Mouse (Mus musculus) small intestine, adult 2 months (tissue): ENCODE data around the gene Tbcel. TPM values are rescaled to one million over a fixed set of nuclear protein-coding genes. Genes with fewer than 3 reads are reported as not detected.

ENCODE experiments used
- H3K27ac ChIP-seq: fragments of 200-500 bp; 2 replicates; pipeline ENCODE4 v1.5.1; 2012; ENCODE audit warnings: low read depth, low read length, control low read depth, inconsistent platforms; ENCODE audit not compliant: insufficient read depth
- H3K27me3 ChIP-seq: fragments of 200-500 bp; 2 replicates; pipeline ENCODE4 v1.6.1; 2012; ENCODE audit warnings: mild to moderate bottlenecking, moderate library complexity, low read length, inconsistent platforms; ENCODE audit not compliant: control insufficient read depth, insufficient read depth
- H3K36me3 ChIP-seq: fragments of 200-500 bp; 2 replicates; pipeline ENCODE4 v1.6.1; 2012; ENCODE audit warnings: mild to moderate bottlenecking, low read length, control low read depth, inconsistent platforms; ENCODE audit not compliant: control insufficient read depth, insufficient read depth
- H3K4me1 ChIP-seq: fragments of 200-500 bp; 2 replicates; pipeline ENCODE4 v1.6.1; 2012; ENCODE audit warnings: low read length, inconsistent platforms, mixed read lengths; ENCODE audit not compliant: control insufficient read depth, insufficient read depth, insufficient read length
- H3K4me3 ChIP-seq: fragments of 200-500 bp; 2 replicates; pipeline ENCODE4 v1.5.1; 2012; ENCODE audit warnings: low read depth, mild to moderate bottlenecking, control low read depth, inconsistent platforms, low read length, moderate library complexity
- CTCF ChIP-seq: fragments of 200-500 bp; IDR thresholded peaks from 2 replicates; pipeline ENCODE4 v1.5.1; 2012; ENCODE audit warnings: low read depth, mild to moderate bottlenecking, control low read depth, inconsistent platforms, low read length, moderate library complexity, mixed read lengths; ENCODE audit not compliant: insufficient replicate concordance, insufficient read length; ENCODE audit errors: extremely low read depth
- POLR2A ChIP-seq: fragments of 200-500 bp; IDR thresholded peaks from 2 replicates; pipeline ENCODE4 v1.6.1; 2012; ENCODE audit warnings: low read depth, mild to moderate bottlenecking, control low read depth, inconsistent platforms, low read length, moderate library complexity
- WGBS: fragments of 180-500 bp; shearing (Covaris S2); methylation state at CpG from one replicate; pipeline ENCODE4 v1.1.7; 2018; 5-methylcytosine and 5-hydroxymethylcytosine counted together
- polyA plus RNA-seq: library from polyadenylated mRNA; depleted of rRNA; stranded (reverse); fragments of >200 nt; gene quantifications from 2 replicates; pipeline ENCODE4 v1.2.3, GENCODE M21; 2012; rRNA removed

Gene Tbcel
- polyA plus RNA-seq, 1 experiment, result 4.9 TPM

- H3K27ac ChIP-seq, result no peak overlapping the region
- H3K4me3 ChIP-seq, result no peak overlapping the region
- H3K4me1 ChIP-seq, result no peaks in the 10 kb centered on the region
- H3K36me3 ChIP-seq, result no peaks in the 10 kb centered on the region
- H3K27me3 ChIP-seq, result no peaks in the 10 kb centered on the region
- WGBS, result 83% methylated on average over 13 of the region's 13 CpGs
- TF ChIP-seq CTCF, result no peak
- TF ChIP-seq POLR2A, result no peak
Measured at GRCm38 (mm10) chr9:42385656-42386055, 122.0 kb downstream of the Tbcel start.

- TF ChIP-seq CTCF (no peak), POLR2A (no peak)
- H3K27me3 ChIP-seq, result no peaks in the 10 kb centered on the region
- no peaks in the 10 kb centered on the region for H3K36me3 ChIP-seq
- H3K4me3 ChIP-seq, result no peak overlapping the region
- no peaks in the 10 kb centered on the region for H3K4me1 ChIP-seq
- H3K27ac ChIP-seq, result no peak overlapping the region
- WGBS, result 85% methylated on average over 8 of the region's 8 CpGs
Measured at GRCm38 (mm10) chr9:42382628-42383347, 124.8 kb downstream of the Tbcel start.

- no peaks in the 10 kb centered on the region for H3K27me3 ChIP-seq
- no peaks in the 10 kb centered on the region for H3K4me1 ChIP-seq
- no peak for TF ChIP-seq POLR2A
- TF ChIP-seq CTCF, result no peak
- H3K27ac ChIP-seq, result no peak overlapping the region
- H3K4me3 ChIP-seq, result no peak overlapping the region
- no peaks in the 10 kb centered on the region for H3K36me3 ChIP-seq
- WGBS, result 90% methylated on average over 5 of the region's 5 CpGs
Measured at GRCm38 (mm10) chr9:42382063-42382462, 125.5 kb downstream of the Tbcel start.

- WGBS, result 85% methylated on average over 4 of the region's 4 CpGs
- Histone ChIP-seq H3K27me3 (no peaks in the 10 kb centered on the region), H3K36me3 (no peaks in the 10 kb centered on the region), H3K4me1 (no peaks in the 10 kb centered on the region), H3K4me3 (no peak overlapping the region), H3K27ac (no peak overlapping the region)
- TF ChIP-seq CTCF (no peak), POLR2A (no peak)
Measured at GRCm38 (mm10) chr9:42378071-42378470, 129.5 kb downstream of the Tbcel start.

GRCm38 (mm10) chr9:42377656-42378055 lies 130.0 kb downstream of the Tbcel start:
- Histone ChIP-seq H3K4me1 (no peaks in the 10 kb centered on the region), H3K36me3 (no peaks in the 10 kb centered on the region), H3K4me3 (no peak overlapping the region), H3K27ac (no peak overlapping the region), H3K27me3 (no peaks in the 10 kb centered on the region)
- TF ChIP-seq CTCF, result no peak
- no peak for TF ChIP-seq POLR2A
- 94% methylated on average over 15 of the region's 15 CpGs for WGBS

GRCm38 (mm10) chr9:42371670-42372368 lies 135.8 kb downstream of the Tbcel start:
- H3K27ac ChIP-seq, result no peak overlapping the region
- H3K27me3 ChIP-seq, result no peaks in the 10 kb centered on the region
- no peak overlapping the region for H3K4me3 ChIP-seq
- H3K4me1 ChIP-seq, result no peaks in the 10 kb centered on the region
- no peak for TF ChIP-seq POLR2A
- TF ChIP-seq CTCF, result no peak
- 48% methylated on average over 6 of the region's 6 CpGs for WGBS
- H3K36me3 ChIP-seq, result no peaks in the 10 kb centered on the region

Other genes with a start within 250 kb of the Tbcel start
- 35.5 and 90.5 TPM in 2 replicates for gene Sc5d, start 243.6 kb downstream of the Tbcel start, polyA plus RNA-seq
- gene Tecta, start 107.9 kb downstream of the Tbcel start, polyA plus RNA-seq, result 0.03 TPM in 2 replicates